Comparison of ENCODE assay signal across 21 mouse cellular contexts in genomic region chr15:86462636-86463035, GRCm38 (mm10).
A peak's percentile ranks its signal among the peaks of the same experiment; 100 is the strongest.
DNase-seq lines count a peak whose midpoint lies in the region; ATAC-seq and TF ChIP-seq lines count a peak whose summit lies in the region.
"Had no signal": no experiment of that assay in that cellular context is flagged by ENCODE, and none has a peak within 500 bp of the region (broad histone marks: within the 10 kb centered on the region; RNA-seq: fewer than 3 reads in every experiment).

No protein-coding gene starts in this region.

- no peak overlapping the region for H3K4me3 ChIP-seq in intestine, postnatal 0 days (ENCODE audit: low read depth, low read length)
- no peak overlapping the region for H3K4me3 ChIP-seq in intestine, embryonic 16.5 days (ENCODE audit: low read length)
- H3K4me3 ChIP-seq in midbrain, embryonic 15.5 days: no peak overlapping the region
- H3K4me3 ChIP-seq in midbrain, embryonic 11.5 days (ENCODE audit: low read depth, low read length): no peak overlapping the region
- H3K4me3 ChIP-seq: embryonic facial prominence, embryonic 10.5 days; neural tube, embryonic 13.5 days; stomach, embryonic 15.5 days had no signal

- no peak overlapping the region for H3K27ac ChIP-seq in intestine, postnatal 0 days (ENCODE audit: low read depth, low read length)
- no peak overlapping the region for H3K27ac ChIP-seq in intestine, embryonic 16.5 days (ENCODE audit: low read length)
- H3K27ac ChIP-seq in midbrain, embryonic 15.5 days: 0 out of 2 replicates have a peak overlapping the region, but pooled peaks have one; percentile 9
- H3K27ac ChIP-seq in midbrain, embryonic 11.5 days (ENCODE audit: low read depth, low read length): no peak overlapping the region
- H3K27ac ChIP-seq: embryonic facial prominence, embryonic 10.5 days; neural tube, embryonic 13.5 days; stomach, embryonic 15.5 days had no signal

- H3K9ac ChIP-seq in intestine, postnatal 0 days (ENCODE audit: low read depth, low read length): no peak overlapping the region
- H3K9ac ChIP-seq in intestine, embryonic 16.5 days (ENCODE audit: low read depth, low read length): no peak overlapping the region
- H3K9ac ChIP-seq in midbrain, embryonic 15.5 days: no peak overlapping the region
- no peak overlapping the region for H3K9ac ChIP-seq in midbrain, embryonic 11.5 days (ENCODE audit: low read length)
- H3K9ac ChIP-seq: neural tube, embryonic 13.5 days; stomach, embryonic 15.5 days had no signal

- H3K27me3 ChIP-seq in intestine, postnatal 0 days (replicated peaks; ENCODE audit: control insufficient read depth, insufficient read depth, low read length): no peaks in the 10 kb centered on the region
- no peaks in the 10 kb centered on the region for H3K27me3 ChIP-seq in intestine, embryonic 16.5 days (replicated peaks; ENCODE audit: control insufficient read depth, insufficient read depth, low read length)
- H3K27me3 ChIP-seq in midbrain, embryonic 15.5 days (replicated peaks): no peaks in the 10 kb centered on the region
- H3K27me3 ChIP-seq in midbrain, embryonic 11.5 days (ENCODE audit: control insufficient read depth, insufficient read depth, low read length): no peaks in the 10 kb centered on the region
- H3K27me3 ChIP-seq: neural tube, embryonic 13.5 days; stomach, embryonic 15.5 days had no signal

- peak; percentile 33 to 55 for DNase-seq in cerebellum, postnatal 14 days
- DNase-seq in cerebellum, adult 9-11 months: no peak
- no peak for DNase-seq in midbrain, embryonic 11.5 days (ENCODE audit: low spot score, missing footprints)
- DNase-seq in urinary bladder, postnatal 4 days (ENCODE audit: low spot score in 2 of 2): no peak
- DNase-seq: adrenal gland, postnatal 10 days; cerebellum, adult 8-10 months; gastrocnemius, postnatal 14 days; heart, adult 11 months; kidney, adult 18-20 months; kidney, postnatal 25 days; lung, postnatal 4 days; thymus, adult 18-20 months; thymus, postnatal 36 days had no signal

- H3K4me2 ChIP-seq in intestine, postnatal 0 days (replicated peaks; ENCODE audit: low read depth): no peak overlapping the region
- H3K4me2 ChIP-seq in intestine, embryonic 16.5 days (ENCODE audit: low read depth, low read length): no peak overlapping the region
- no peak overlapping the region for H3K4me2 ChIP-seq in midbrain, embryonic 15.5 days
- H3K4me2 ChIP-seq in midbrain, embryonic 11.5 days: no peak overlapping the region
- H3K4me2 ChIP-seq: heart, embryonic 11.5 days; neural tube, embryonic 13.5 days; stomach, embryonic 15.5 days had no signal

- no peaks in the 10 kb centered on the region for H3K4me1 ChIP-seq in intestine, postnatal 0 days (replicated peaks; ENCODE audit: control insufficient read depth, insufficient read depth, low read length)
- no peaks in the 10 kb centered on the region for H3K4me1 ChIP-seq in intestine, embryonic 16.5 days (ENCODE audit: control insufficient read depth, insufficient read depth, low read length)
- peaks cover 10% of the 10 kb centered on the region for H3K4me1 ChIP-seq in midbrain, embryonic 15.5 days
- H3K4me1 ChIP-seq in midbrain, embryonic 11.5 days (ENCODE audit: control insufficient read depth, insufficient read depth, low read length): no peaks in the 10 kb centered on the region
- H3K4me1 ChIP-seq: stomach, embryonic 15.5 days had no signal

- H3K36me3 ChIP-seq in intestine, postnatal 0 days (ENCODE audit: control insufficient read depth, insufficient read depth): no peaks in the 10 kb centered on the region
- no peaks in the 10 kb centered on the region for H3K36me3 ChIP-seq in intestine, embryonic 16.5 days (ENCODE audit: control insufficient read depth, insufficient read depth, low read length)
- H3K36me3 ChIP-seq in midbrain, embryonic 15.5 days (replicated peaks): no peaks in the 10 kb centered on the region
- no peaks in the 10 kb centered on the region for H3K36me3 ChIP-seq in midbrain, embryonic 11.5 days (ENCODE audit: control insufficient read depth, insufficient read depth, low read length)
- H3K36me3 ChIP-seq: embryonic facial prominence, embryonic 10.5 days; neural tube, embryonic 13.5 days; stomach, embryonic 15.5 days had no signal

- H3K9me3 ChIP-seq in intestine, postnatal 0 days (ENCODE audit: control insufficient read depth): no peaks in the 10 kb centered on the region
- no peaks in the 10 kb centered on the region for H3K9me3 ChIP-seq in intestine, embryonic 16.5 days (ENCODE audit: control insufficient read depth, low read length)
- no peaks in the 10 kb centered on the region for H3K9me3 ChIP-seq in midbrain, embryonic 15.5 days
- no peaks in the 10 kb centered on the region for H3K9me3 ChIP-seq in midbrain, embryonic 11.5 days (ENCODE audit: control insufficient read depth, low read length)
- H3K9me3 ChIP-seq: embryonic facial prominence, embryonic 10.5 days; neural tube, embryonic 13.5 days; stomach, embryonic 15.5 days had no signal

- ATAC-seq in intestine, postnatal 0 days: no peak
- no peak for ATAC-seq in intestine, embryonic 16.5 days
- 0 out of 2 replicates have a peak, but pooled peaks have one; percentile 9 for ATAC-seq in midbrain, embryonic 15.5 days (replicated peaks)
- no peak for ATAC-seq in midbrain, embryonic 11.5 days (ENCODE audit: low FRiP score)
- ATAC-seq: hindbrain, embryonic 16.5 days had no signal

- 69% methylated on average over 8 of the region's 8 CpGs for WGBS in intestine, postnatal 0 days
- 81% methylated on average over 8 of the region's 8 CpGs for WGBS in intestine, embryonic 16.5 days
- WGBS in midbrain, embryonic 15.5 days: 70% methylated on average over 8 of the region's 8 CpGs
- 83% methylated on average over 8 of the region's 8 CpGs for WGBS in midbrain, embryonic 11.5 days

- TF ChIP-seq CTCF in intestine, postnatal 0 days (IDR thresholded peaks at IDR 0.05; ENCODE audit: low read depth): peak; percentile 25; the same call in 1 of the 2 replicates

Comparison
In these comparisons a context has a peak if more than half of its experiments do, and no peak if none do; other contexts are left out.
1. DNase-seq: peak in cerebellum, postnatal 14 days (2 of 2); none in cerebellum, adult 9-11 months (single experiment), midbrain, embryonic 11.5 days (single experiment) and urinary bladder, postnatal 4 days (0 of 2).